Mouse (Mus musculus) c-Kit-positive CD71-positive TER-119-positive erythroid progenitor cells, embryonic 14.5 days (primary cell): ENCODE results near the gene Hist1h3e.
A peak's percentile ranks its signal among the peaks of the same experiment; 100 is the strongest.

Experiments used
- DNase-seq: peaks from one replicate; pipeline ENCODE4 v3.0.0-alpha.2; 2013; ENCODE audit warnings: low spot score

Hist1h3e gene

GRCm38 (mm10) chr13:23537006-23537710 lies 25.0 kb downstream of the Hist1h3e start:
- DNase-seq, result no peak

- DNase-seq, result peak; percentile 63
Measured at GRCm38 (mm10) chr13:23536076-23536822, 25.9 kb downstream of the Hist1h3e start.

- peak; percentile 96 for DNase-seq
Measured at GRCm38 (mm10) chr13:23535137-23536075, 26.8 kb downstream of the Hist1h3e start, which contains the start of gene Hist1h3g. Gene Hist1h3g, plus strand, starts transcription at chr13:23535422.

- no peak for DNase-seq
Measured at GRCm38 (mm10) chr13:23534368-23535131, 27.6 kb downstream of the Hist1h3e start.

- peak; percentile 94 for DNase-seq
Measured at GRCm38 (mm10) chr13:23533560-23534367, 28.4 kb downstream of the Hist1h3e start, which contains the start of gene Hist1h2af. Gene Hist1h2af, plus strand, starts transcription at chr13:23533906.

GRCm38 (mm10) chr13:23532262-23533075 lies 29.7 kb downstream of the Hist1h3e start:
- DNase-seq, result no peak

- DNase-seq, result peak; percentile 98
Measured at GRCm38 (mm10) chr13:23530901-23531875, 31.0 kb downstream of the Hist1h3e start, which contains the start of gene Hist1h4h. Gene Hist1h4h, plus strand, starts transcription at chr13:23531050.

DNA sequence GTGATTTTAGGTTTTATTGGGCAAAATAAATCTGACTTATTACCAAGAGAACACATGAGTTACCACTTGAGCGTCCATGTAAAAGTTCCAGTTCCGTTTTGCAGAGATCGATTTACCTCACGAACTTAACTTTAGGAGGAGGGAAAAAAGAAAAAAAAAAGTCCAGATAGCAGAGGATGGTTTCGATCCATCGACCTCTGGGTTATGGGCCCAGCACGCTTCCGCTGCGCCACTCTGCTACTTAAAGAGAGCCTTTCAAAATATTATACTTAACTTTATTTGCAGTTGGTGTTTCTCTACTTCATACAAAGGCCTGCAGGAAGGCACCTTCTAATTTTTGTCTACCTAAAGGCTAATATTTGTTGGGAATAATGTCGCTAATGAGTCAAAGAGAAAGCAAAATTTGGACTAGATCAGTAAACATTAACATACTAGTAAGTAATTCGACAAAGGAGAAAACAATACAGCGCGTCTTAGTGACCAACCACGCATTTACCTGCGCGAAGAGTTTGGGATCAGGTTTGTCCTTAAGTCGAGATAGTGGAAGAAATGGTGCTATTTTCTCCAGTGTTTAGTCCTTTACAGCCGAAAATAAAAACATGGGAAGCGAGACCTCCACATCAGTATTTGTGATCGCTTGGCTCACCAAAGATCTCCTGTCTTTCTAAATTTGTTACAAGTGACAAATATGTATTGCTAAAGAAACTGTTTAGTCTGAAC lies 31.8 kb downstream of the Hist1h3e start:
- peak; percentile 77 for DNase-seq

DNA sequence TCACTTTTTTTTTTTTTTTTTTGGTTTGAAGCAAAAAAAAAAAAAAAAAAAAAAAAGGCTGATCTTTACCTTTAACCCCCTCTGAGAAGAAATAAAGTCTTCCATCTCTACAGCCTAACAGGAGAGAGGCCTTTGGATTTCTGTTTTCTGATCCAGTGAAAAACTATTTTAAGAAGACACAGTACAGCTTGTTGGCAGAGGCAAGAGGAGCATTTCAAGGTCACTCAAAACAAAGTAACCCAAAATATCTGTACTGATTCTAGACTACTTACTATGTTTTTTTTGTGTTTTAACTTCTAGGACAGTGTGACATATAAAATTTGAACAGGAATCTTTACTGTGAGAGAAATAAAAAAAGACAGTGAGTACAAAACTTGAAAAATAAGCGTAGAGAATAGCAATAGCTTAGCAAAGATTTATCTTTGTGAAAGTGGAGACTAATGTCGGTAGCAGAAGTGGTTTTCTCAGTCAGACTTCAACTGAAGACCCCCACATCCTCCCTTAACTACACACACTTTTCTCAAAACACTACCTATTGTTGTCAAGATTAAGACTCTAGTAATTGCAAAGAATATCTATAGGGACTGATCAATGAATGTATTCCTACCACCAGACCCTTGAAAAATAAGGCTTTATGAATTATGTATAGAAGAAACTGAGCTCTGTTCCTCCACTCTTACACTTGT lies 32.5 kb downstream of the Hist1h3e start:
- DNase-seq, result no peak

DNA sequence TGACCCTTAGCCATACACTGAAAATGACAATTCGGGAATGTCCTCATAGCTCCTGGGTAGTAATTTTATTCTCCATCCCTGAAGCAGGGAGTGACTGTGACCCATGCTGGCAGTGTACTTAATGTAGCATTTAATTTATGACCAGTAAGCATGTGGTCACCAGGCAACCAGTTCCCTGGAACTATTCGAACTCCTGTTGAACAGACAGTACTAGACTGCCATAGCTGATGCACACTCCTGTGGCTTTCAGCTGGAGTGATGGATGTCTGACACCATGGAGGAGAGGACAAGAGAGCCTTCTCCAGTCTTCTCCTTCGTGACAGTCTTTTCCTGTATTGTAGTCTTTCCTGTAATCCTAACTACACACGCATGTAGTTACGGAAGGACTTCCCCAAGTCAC lies 33.2 kb downstream of the Hist1h3e start:
- DNase-seq, result no peak

GRCm38 (mm10) chr13:23526312-23526711 lies 35.9 kb downstream of the Hist1h3e start:
- DNase-seq, result peak; percentile 92

DNA sequence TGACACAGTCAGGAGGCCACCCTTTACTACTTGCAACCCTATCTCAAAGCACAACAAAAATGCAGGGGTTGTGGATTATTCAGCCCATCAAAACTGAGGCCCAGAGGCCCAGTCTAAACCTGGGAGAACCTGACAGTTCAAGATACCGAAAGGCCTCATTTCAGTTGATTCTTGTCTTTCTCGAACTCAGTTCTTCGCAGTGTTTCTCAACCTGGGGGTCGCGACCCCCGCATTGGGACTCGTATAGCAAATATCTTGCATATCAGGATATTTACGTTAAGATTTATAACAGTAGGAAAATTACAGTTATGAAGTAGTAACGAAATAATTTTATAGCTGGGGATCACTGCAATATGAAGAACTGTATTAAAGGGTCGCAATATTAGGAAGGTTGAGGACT lies 36.3 kb downstream of the Hist1h3e start:
- DNase-seq, result no peak

- DNase-seq, result peak; percentile 87
Measured at GRCm38 (mm10) chr13:23524654-23525053, 37.5 kb downstream of the Hist1h3e start.

DNA sequence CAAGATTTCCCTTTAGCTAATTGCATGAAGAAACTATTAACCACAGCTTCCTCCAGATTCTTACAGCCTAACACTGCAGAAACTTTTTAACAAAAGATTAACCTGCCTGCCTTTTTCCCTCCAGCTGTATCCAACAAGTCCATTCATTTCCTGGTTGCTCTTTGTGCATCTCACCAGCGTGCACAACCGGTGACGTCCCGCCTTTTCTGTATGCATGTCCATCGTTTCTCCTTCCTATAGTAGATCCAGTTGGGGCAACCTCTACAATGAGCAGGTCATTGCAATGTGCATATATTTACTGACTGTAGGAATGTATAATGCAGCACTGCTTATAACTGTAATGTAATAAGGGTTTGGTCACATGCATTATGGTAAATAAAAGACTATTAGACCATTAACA lies 38.2 kb downstream of the Hist1h3e start:
- DNase-seq, result no peak

GRCm38 (mm10) chr13:23521703-23522102 lies 40.5 kb downstream of the Hist1h3e start:
- DNase-seq, result peak; percentile 84

- DNase-seq, result peak; percentile 84
Measured at GRCm38 (mm10) chr13:23519416-23519815, 42.8 kb downstream of the Hist1h3e start.

DNA sequence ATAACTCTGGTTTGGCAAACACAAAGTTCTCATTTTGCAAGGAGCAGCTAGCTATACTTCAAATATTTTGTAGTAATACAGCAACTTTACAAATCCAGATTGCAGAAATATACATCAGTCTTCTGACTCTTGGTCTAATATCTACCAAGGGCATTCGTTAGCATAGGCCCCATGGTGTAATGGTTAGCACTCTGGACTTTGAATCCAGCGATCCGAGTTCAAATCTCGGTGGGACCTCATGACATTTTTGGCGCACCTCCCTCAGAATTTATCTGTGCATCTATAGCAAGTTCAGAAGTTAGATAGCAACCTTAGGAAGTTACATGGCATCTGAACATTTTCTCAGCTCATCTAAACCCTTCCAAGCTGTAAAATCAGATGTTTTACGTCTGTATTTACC lies 43.3 kb downstream of the Hist1h3e start:
- peak; percentile 90 for DNase-seq
